Mouse (Mus musculus): ENCODE data around the gene 1700028J19Rik. TPM values are rescaled to one million over a fixed set of nuclear protein-coding genes. Genes with fewer than 3 reads are reported as not detected.

The 1700028J19Rik gene
- polyA plus RNA-seq, 1 experiment: 3.6 TPM

DNA sequence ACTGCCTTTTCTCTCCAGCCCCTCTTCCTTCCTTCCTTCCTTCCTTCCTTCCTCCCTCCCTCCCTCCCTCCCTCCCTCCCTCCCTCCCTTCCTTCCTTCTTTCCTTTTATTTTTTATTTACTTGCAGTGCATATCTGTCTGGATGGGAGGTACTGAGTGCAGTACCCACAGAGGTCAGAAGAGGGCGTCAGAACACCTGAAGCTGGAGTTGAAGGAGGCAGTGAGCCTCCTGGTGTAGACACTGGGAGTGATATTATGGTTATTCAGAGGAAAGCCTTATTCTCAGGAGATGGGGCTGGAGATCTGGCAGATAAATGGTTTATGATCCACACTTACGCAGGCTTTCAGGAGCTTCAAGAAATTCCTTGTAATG lies 30.7 kb upstream of the 1700028J19Rik start:
- peak; percentile 25 for DNase-seq

DNA sequence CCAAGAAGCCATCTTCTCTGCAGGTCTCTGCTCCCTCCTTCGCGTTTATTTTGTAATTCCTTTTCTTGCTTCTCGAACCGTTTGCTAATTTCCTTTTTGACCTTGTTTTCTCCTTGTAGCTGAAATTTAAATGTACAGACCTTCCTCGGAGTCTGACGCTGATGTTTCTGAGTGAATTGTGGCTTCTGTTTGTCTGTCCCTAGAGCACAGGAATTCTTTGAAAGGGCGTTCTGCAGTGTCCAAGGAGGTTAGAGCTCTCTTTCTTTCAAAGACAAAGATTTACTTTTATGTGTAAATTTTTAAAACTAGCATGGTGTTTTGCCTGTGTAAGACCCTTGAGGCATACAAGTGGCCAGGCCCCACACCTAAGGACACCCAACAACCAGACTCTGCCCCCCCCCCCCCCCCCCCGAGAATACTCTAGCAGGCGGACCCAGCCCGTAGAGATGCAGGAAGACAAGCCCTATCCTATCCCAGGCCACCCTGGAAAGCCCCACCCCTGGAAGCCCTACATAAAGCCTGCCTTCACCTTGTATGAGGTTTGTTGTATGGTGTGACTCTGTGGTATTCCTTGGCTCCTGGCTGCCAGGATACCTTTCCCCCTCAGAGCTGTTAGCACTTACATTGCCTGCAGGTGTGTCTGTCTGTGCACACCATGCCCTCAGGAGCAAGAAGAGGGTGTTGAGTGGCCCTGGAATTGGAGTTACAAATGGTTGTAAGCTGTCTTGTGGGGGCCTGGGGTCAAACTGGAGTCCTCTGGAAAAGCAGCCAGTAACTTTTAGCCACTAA lies 30.2 kb upstream of the 1700028J19Rik start:
- WGBS: 86% methylated on average over 10 of the region's 10 CpGs
- Histone ChIP-seq H3K36me3 (ENCODE audit: control insufficient read depth, insufficient read depth, low read length) (no peaks in the 10 kb centered on the region), H3K4me3 (ENCODE audit: control insufficient read depth, insufficient read depth, low read length) (no peak overlapping the region), H3K27ac (ENCODE audit: control insufficient read depth, insufficient read depth, low read length) (no peak overlapping the region), H3K4me1 (replicated peaks; ENCODE audit: control insufficient read depth, insufficient read depth, low read length) (no peaks in the 10 kb centered on the region), H3K27me3 (ENCODE audit: control insufficient read depth, insufficient read depth, low read length) (no peaks in the 10 kb centered on the region)
- no peak for DNase-seq
- TF ChIP-seq CTCF (IDR thresholded peaks at IDR 0.05; ENCODE audit: borderline replicate concordance, control insufficient read depth, extremely low read depth, insufficient read depth, low read length, poor library complexity): no peak
- TF ChIP-seq POLR2A (IDR thresholded peaks at IDR 0.05; ENCODE audit: control insufficient read depth, extremely low read depth, insufficient read depth, low read length, poor library complexity): no peak

More for the DNA sequence above, 30.7 kb upstream of the 1700028J19Rik start:
- H3K4me1 ChIP-seq (replicated peaks; ENCODE audit: control insufficient read depth, insufficient read depth, low read length): no peaks in the 10 kb centered on the region
- H3K27me3 ChIP-seq (ENCODE audit: control insufficient read depth, insufficient read depth, low read length): no peaks in the 10 kb centered on the region
- H3K36me3 ChIP-seq (ENCODE audit: control insufficient read depth, insufficient read depth, low read length): no peaks in the 10 kb centered on the region
- no peak overlapping the region for H3K4me3 ChIP-seq (ENCODE audit: control insufficient read depth, insufficient read depth, low read length)
- no peak overlapping the region for H3K27ac ChIP-seq (ENCODE audit: control insufficient read depth, insufficient read depth, low read length)
- WGBS: 52% methylated on average over 2 of the region's 2 CpGs
- TF ChIP-seq CTCF (IDR thresholded peaks at IDR 0.05; ENCODE audit: borderline replicate concordance, control insufficient read depth, extremely low read depth, insufficient read depth, low read length, poor library complexity) (no peak), POLR2A (IDR thresholded peaks at IDR 0.05; ENCODE audit: control insufficient read depth, extremely low read depth, insufficient read depth, low read length, poor library complexity) (no peak)

DNA sequence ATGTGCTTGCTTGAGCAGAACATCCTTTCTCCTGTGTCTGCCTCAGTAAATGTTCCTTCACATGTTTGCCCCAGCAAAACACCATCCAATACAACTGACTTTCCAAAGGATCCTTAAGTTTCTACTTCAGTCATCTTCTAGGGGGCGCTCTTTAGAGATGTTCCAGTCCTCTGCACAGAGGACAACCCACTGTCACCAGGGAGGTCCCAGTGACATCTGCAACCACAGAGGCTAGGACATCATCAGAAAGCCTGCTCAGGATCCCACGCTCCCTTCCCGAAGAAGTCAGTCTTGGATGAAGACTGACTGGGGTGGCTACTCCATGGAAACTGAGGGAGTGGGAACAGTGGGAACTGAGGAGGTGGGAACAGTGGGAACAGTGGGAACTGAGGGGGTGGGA lies 29.1 kb upstream of the 1700028J19Rik start:
- Histone ChIP-seq H3K4me1 (replicated peaks; ENCODE audit: control insufficient read depth, insufficient read depth, low read length) (no peaks in the 10 kb centered on the region), H3K27me3 (ENCODE audit: control insufficient read depth, insufficient read depth, low read length) (no peaks in the 10 kb centered on the region), H3K27ac (ENCODE audit: control insufficient read depth, insufficient read depth, low read length) (no peak overlapping the region), H3K4me3 (ENCODE audit: control insufficient read depth, insufficient read depth, low read length) (no peak overlapping the region), H3K36me3 (ENCODE audit: control insufficient read depth, insufficient read depth, low read length) (no peaks in the 10 kb centered on the region)
- TF ChIP-seq CTCF (IDR thresholded peaks at IDR 0.05; ENCODE audit: borderline replicate concordance, control insufficient read depth, extremely low read depth, insufficient read depth, low read length, poor library complexity): no peak
- no peak for TF ChIP-seq POLR2A (IDR thresholded peaks at IDR 0.05; ENCODE audit: control insufficient read depth, extremely low read depth, insufficient read depth, low read length, poor library complexity)
- no peak for DNase-seq
- WGBS: 80% methylated on average over 3 of the region's 3 CpGs

DNA sequence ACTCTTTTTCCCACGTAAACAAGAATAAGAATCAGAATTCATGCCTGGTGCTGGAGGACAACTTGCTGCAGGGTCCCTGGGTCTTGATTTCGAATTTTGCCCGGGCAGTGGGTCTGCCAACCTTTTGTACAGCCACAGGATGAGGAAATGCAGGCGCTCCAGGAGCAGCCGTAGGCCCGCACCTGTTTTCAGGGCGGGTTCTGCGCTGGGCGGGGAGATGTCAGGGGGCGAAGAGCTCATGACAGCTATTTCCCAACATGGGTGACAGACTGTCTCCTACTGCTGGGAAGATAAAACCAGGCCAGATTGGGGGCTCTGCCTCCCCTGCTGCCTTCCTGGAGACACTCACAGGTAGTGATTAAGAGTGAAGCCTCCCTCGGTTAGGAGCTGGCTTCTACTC lies 27.6 kb upstream of the 1700028J19Rik start:
- no peak overlapping the region for H3K27ac ChIP-seq (ENCODE audit: control insufficient read depth, insufficient read depth, low read length)

DNA sequence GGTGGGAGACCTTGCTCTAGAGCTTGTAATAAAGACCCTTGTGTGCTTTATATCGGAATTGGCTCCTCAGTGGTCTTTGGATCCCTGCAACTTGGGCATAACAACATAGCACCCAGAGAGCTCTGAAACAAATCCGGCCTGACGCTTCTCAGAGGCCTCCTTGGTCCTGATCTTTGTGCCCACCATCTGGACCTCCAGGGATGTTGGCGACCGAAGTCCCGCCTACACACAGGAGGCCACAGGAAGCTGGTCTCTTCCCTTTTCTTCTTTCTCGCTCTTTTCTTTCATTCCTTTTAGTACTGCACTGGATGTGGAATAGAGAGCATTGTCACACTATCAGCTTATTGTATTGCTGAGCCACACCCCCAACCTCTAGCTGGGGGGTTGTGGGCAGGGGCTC lies 27.0 kb upstream of the 1700028J19Rik start:
- 88% methylated on average over 7 of the region's 7 CpGs for WGBS
- H3K4me1 ChIP-seq (replicated peaks; ENCODE audit: control insufficient read depth, insufficient read depth, low read length): no peaks in the 10 kb centered on the region
- no peaks in the 10 kb centered on the region for H3K27me3 ChIP-seq (ENCODE audit: control insufficient read depth, insufficient read depth, low read length)
- no peak overlapping the region for H3K4me3 ChIP-seq (ENCODE audit: control insufficient read depth, insufficient read depth, low read length)
- no peak overlapping the region for H3K27ac ChIP-seq (ENCODE audit: control insufficient read depth, insufficient read depth, low read length)
- no peak for DNase-seq
- TF ChIP-seq CTCF (IDR thresholded peaks at IDR 0.05; ENCODE audit: borderline replicate concordance, control insufficient read depth, extremely low read depth, insufficient read depth, low read length, poor library complexity): no peak
- TF ChIP-seq POLR2A (IDR thresholded peaks at IDR 0.05; ENCODE audit: control insufficient read depth, extremely low read depth, insufficient read depth, low read length, poor library complexity): no peak
- no peaks in the 10 kb centered on the region for H3K36me3 ChIP-seq (ENCODE audit: control insufficient read depth, insufficient read depth, low read length)

More for the DNA sequence above, 27.6 kb upstream of the 1700028J19Rik start:
- Histone ChIP-seq H3K36me3 (ENCODE audit: control insufficient read depth, insufficient read depth, low read length) (no peaks in the 10 kb centered on the region), H3K4me1 (replicated peaks; ENCODE audit: control insufficient read depth, insufficient read depth, low read length) (no peaks in the 10 kb centered on the region), H3K4me3 (ENCODE audit: control insufficient read depth, insufficient read depth, low read length) (no peak overlapping the region), H3K27me3 (ENCODE audit: control insufficient read depth, insufficient read depth, low read length) (no peaks in the 10 kb centered on the region)
- TF ChIP-seq POLR2A (IDR thresholded peaks at IDR 0.05; ENCODE audit: control insufficient read depth, extremely low read depth, insufficient read depth, low read length, poor library complexity) (no peak), CTCF (IDR thresholded peaks at IDR 0.05; ENCODE audit: borderline replicate concordance, control insufficient read depth, extremely low read depth, insufficient read depth, low read length, poor library complexity) (no peak)
- no peak for DNase-seq
- 79% methylated on average over 11 of the region's 11 CpGs for WGBS

DNA sequence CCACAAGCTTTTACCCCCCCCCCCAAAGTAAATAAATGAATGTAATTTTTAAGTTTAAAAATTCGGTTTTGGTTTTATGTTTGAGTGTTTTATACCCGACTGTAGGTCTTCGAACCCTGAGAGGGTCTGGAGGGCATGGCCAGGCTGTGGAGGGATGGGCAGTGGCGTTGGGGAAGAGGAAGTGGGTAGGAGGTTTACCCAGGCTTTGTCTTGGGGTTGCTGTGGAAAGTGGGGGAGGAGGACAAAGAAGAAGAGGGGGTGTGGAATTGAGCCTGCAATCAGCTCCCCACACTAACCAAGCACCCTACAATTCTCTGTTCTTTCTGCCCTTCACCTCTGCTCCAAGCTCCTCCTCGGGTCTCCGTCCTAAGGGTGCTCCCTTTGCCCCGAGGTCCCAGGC lies 26.1 kb upstream of the 1700028J19Rik start:
- Histone ChIP-seq H3K27me3 (ENCODE audit: control insufficient read depth, insufficient read depth, low read length) (no peaks in the 10 kb centered on the region), H3K4me1 (replicated peaks; ENCODE audit: control insufficient read depth, insufficient read depth, low read length) (no peaks in the 10 kb centered on the region), H3K4me3 (ENCODE audit: control insufficient read depth, insufficient read depth, low read length) (no peak overlapping the region), H3K36me3 (ENCODE audit: control insufficient read depth, insufficient read depth, low read length) (no peaks in the 10 kb centered on the region), H3K27ac (ENCODE audit: control insufficient read depth, insufficient read depth, low read length) (no peak overlapping the region)
- no peak for DNase-seq
- WGBS: 59% methylated on average over 7 of the region's 7 CpGs
- TF ChIP-seq CTCF (IDR thresholded peaks at IDR 0.05; ENCODE audit: borderline replicate concordance, control insufficient read depth, extremely low read depth, insufficient read depth, low read length, poor library complexity) (no peak), POLR2A (IDR thresholded peaks at IDR 0.05; ENCODE audit: control insufficient read depth, extremely low read depth, insufficient read depth, low read length, poor library complexity) (no peak)
